Mouse (Mus musculus) adrenal gland, adult 2 months (tissue): Measurements from ENCODE around the gene Gm10644. TPM values are rescaled to one million over a fixed set of nuclear protein-coding genes. Genes with fewer than 3 reads are reported as not detected.
"Not testable (repeated sequence)": the region's sequence is repeated elsewhere in the genome, so short reads cannot be mapped to it uniquely, and the experiment has no call there.

ENCODE experiments used
- DNase-seq: peaks from one replicate; pipeline ENCODE4 v3.0.0; 2021
- long read RNA-seq: library from polyadenylated mRNA; stranded (forward); transcript quantifications from one replicate; pipeline ENCODE4 v2.0.0, GENCODE M21; 2021
- polyA plus RNA-seq: library from polyadenylated mRNA; depleted of rRNA; stranded (reverse); fragments of >200 nt; gene quantifications from 2 replicates; pipeline ENCODE4 v1.2.3, GENCODE M21; 2012; rRNA removed
- total RNA-seq, 2 experiments: library from RNA; stranded (reverse); gene quantifications; 2 replicates each; pipeline ENCODE4 v1.2.3; 2021

Gm10644 gene
- total RNA-seq (1 to 10 TPM; 1.7 to 1.9 TPM), polyA plus RNA-seq (2.5 and 3.7 TPM in 2 replicates)
- long read RNA-seq, partial matches to known transcripts: 1 of 5 reads
- long read RNA-seq, other reads (novel, unspliced or antisense): 3 of 5 reads

DNA sequence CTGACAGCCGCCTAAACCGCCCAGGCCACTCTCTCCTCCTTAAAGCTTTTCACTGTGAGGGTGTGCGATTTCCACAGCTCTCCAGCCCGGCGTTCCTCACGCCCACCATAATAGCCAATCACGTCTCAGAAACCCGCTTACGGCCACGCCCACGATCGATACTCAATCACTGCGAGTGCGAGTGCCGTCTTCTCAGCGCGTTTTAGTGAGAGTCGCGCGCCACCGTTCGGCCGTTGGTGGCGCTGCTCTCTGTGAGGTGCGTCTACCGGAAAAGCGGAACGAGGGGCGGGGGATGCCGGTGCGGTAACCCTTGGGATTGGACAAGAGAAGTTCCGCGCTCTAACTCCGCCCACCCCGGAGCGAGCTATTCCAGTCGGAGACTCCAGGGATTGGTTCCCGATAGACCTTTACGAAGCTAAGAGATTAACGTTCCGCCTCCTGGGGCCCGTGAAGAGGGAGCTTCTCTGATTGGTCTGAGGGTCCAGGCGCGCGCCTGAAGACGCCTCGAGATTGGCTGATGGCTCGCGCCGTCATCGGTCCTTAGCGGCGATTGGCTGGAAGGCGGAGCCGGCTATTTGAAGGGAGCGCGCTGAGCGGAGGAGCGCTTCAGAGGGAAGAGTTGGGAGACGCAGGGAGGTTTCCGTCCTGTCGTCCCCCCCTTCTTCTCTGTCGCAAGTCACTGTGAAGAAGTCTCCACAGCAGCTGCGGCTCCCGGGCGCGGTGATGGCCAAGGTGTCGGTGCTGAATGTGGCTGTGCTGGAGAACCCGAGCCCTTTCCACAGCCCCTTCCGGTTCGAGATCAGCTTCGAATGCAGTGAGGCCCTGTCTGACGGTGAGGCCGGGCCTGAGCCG, at the start of gene Gm10644, which contains the start of gene Asf1b:
TSS of gene Gm10644 (minus strand) at position 100 of the 852 bp plus-strand sequence.
TSS of gene Asf1b (plus strand) at position 402 of the 852 bp plus-strand sequence.
- DNase-seq: peak; percentile 99

DNA sequence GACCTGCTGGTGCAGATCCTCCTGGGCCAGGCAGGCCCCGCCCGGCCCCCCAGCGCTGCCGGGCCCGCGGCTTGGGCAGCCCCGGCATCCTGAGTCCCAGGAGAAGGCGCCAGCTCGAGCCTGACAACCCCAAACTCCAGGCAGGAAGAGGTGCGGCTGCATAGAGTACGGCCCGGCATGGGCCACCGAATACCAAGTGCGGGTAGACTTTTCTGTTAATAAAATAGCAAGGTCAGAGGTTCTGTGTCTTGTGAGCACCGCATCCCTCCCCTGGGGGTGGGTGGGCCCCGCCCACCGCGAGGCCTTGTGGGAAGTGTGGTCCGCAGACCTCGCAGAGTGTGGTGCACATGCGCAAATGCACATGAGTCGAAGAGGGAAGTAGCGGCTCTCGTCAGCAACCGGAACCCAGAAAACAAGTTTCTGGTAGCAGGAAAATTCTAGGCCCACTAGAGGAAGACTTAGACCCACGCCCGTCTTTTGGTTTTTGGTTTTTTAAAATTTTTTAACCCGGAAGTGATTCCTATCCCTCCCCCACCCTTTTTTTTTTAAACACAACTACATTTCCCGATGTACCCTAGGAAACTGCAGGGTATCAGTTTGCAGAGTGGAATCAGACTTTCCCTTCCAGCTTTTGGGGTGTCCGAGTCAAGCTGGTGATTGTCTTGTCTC, 49.7 kb upstream of the Gm10644 start:
- DNase-seq: peak; percentile 97

DNA sequence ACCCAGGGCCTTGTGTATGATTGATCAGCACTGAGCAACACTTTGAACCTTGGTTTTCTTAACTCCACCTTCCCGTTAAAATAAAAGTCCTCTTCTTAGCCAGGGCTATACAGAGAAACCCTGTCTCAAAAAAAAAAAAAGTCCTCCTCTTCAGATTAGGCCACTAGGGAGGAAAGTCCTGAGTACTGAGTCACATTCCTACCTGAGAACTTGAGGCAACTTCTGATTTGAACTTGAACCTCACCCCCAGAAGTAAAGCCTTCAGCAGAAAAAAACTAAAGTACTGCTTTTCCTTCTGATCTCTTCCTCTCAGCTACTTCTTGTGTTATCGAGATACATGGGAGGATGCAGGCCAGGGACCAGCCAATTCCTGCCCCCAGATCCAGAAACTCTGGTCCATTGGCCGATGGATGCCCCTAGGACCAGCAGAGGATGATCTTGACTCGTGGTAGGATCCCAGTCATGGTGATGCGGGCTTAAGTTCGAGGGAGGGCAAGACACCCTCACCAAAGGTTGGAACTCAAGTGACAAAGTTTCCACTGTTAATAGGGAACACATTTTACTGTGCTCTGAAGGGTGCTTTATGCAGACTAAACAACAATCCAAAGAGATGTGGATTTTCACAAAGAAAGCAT, 48.7 kb upstream of the Gm10644 start:
- DNase-seq: no peak

DNA sequence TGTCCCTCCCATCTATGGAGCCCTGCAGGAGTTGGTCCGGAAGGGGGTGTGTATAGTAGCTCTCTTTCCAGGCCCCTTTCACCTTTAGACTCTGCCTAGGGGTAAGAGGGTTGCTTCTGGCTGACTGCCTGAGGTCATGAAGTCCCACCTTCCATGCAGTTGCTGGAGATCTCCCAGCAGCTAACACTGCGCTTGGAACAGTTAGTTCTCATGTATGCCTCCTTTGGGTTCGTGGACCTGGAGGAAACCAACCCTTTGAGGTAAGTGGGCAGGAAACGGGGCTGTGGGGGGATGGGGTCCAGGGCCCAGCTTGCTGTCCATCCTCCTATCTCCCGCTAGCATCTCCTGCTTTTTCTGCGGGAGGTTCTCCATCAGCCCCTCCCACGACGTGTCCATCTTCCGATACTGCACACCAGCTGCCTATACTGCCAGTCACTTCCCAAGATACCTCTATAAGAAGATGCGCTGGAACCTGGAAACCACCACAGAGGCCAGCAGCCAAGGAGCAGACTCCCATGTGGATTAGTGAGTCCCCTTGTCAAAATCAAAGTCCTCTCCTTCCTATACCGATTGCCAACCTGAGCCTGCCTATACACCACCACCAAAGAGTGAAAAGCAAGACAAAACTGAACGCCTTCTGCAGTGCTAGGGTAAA, 48.1 kb upstream of the Gm10644 start:
- DNase-seq: no peak

DNA sequence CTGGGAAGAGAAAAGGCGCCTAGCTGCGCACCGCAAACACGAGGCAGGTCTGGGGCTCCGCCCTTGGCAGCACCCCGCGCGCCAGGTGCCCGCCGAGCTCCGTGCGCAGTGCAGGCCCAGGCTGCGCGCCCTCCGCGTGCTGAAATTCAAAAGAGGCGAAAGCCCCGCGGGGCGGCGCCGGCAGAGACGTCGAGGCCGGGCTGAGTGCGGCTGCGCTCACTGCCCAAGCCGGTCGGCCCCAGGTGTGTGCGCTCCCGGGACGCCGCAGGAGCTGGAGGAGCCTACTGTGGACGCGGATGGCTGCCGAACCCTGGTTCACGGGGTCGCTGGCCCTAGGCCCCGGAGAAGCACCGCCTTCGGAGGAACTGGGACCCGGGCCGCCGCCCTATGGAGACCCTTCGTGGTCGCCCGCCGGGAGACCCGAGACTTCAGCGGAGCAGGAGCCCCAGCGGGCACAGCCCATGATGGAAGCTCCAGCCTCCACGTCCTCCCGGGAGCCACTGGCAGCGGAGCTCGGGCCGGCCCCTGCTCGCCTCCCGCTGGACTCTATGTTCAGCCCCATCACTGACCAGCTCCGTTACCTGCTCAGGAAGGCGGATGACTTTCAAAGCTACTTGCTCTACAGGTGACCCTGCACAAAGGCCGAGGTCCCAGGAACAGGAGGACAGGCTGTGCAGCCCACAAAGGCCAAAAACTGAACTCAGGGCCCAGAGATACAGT, 46.4 kb upstream of the Gm10644 start, which contains the start of gene 1700067K01Rik:
TSS of gene 1700067K01Rik (plus strand) at position 222 of the 720 bp plus-strand sequence.
- DNase-seq: no peak

DNA sequence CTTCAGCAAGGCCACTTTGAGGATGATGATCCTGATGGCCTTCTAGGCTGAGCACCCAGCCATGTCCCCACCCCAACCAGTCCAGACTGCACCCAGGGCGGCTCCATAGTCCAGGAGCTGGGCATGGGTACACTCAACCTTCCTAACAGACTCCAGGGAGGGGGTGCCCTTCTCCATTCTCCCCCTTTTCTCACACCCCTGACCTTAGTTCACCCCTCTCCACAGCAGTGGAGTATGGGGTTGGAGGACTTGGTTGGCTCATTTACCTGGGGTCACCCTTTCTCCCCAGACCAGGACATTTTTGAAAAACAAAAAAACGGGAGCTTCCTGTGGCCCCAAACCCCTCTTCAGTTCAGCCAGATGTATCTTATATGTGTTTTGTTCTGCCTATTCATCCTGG, 44.8 kb upstream of the Gm10644 start:
- no peak for DNase-seq

DNA sequence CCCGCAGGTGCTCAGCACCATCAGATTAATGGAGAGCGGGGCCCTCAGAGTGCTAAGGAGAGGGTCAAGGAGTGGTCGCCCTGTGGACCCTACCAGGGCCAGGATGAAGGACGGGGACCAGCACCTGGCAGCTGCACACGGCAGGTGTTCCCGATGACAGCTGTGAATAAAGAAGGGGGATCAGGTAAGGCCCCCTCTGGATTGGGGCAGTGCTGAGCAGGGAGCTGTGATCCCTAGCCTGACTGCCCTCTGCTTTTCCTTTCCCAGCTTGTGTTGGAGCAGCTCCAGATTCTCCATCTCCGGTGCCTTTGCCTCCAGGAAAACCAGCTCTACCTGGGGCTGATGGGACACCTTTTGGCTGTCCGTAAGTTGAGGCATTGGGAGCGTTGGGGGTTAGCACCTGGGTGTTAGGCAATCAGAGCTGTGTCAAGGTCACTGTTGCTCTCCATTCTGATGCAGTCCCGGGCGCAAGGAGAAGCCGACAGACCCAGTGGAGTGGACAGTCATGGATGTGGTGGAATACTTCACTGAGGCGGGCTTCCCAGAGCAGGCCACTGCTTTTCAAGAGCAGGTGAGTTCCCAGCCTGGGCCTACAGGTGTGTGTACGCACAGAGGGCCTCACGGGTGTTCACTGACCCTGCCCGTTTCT, 44.2 kb upstream of the Gm10644 start:
- no peak for DNase-seq

DNA sequence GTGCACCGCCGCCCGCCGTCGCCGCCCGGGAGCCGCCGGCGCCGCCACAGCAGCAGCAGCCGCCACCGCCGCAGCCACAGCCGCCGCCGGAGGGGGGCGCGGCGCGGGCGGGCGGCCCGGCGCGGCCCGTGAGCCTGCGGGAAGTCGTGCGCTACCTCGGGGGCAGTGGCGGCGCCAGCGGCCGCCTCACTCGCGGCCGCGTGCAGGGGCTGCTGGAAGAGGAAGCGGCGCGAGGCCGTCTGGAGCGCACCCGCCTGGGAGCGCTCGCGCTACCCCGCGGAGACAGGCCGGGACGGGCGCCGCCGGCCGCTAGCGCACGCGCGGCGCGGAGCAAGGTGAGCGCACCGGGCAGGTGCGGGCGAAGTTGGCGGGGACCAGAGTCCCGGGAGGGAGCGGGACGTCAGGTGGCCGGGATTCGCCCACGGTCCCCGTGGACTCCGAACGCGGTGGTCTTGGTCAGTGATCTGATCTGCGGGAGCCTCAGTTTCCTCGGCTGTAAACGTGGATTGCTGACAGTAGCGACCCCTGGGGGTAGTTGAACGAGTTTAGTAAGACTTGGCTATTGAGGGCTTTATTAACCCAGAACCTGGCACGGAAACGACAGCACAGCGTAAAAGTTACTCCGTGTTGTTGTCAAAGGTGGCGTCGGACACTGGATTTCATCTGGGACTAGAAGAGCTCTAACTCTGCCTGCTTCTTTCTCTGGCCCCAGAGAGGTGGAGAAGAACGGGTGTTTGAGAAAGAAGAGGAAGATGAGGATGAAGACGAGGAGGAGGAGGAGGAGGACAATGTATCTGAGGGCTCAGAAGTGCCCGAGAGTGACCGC, 43.4 kb upstream of the Gm10644 start:
- DNase-seq: peak; percentile 72

DNA sequence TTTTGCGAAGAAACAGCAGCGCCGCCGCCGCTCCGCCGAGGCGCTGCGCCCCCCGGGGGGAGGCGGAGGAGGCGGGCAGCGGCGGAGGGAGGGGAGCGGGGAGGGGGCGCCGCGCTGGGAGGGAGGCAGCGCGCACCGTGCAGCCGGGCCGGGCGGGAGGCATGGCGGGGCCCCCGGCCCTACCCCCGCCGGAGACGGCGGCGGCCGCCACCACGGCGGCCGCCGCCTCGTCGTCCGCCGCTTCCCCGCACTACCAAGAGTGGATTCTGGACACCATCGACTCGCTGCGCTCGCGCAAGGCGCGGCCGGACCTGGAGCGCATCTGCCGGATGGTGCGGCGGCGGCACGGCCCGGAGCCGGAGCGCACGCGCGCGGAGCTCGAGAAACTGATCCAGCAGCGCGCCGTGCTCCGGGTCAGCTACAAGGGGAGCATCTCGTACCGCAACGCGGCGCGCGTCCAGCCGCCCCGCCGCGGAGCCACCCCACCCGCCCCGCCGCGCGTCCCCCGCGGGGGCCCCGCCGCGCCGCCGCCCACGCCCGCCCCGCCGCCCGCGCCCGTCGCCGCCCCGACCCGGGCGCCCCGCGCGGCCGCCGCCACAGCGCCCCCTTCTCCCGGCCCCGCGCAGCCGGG, 42.6 kb upstream of the Gm10644 start, which contains the start of gene Samd1:
TSS of gene Samd1 (plus strand) at position 162 of the 631 bp plus-strand sequence.
- DNase-seq: peak; percentile 70

DNA sequence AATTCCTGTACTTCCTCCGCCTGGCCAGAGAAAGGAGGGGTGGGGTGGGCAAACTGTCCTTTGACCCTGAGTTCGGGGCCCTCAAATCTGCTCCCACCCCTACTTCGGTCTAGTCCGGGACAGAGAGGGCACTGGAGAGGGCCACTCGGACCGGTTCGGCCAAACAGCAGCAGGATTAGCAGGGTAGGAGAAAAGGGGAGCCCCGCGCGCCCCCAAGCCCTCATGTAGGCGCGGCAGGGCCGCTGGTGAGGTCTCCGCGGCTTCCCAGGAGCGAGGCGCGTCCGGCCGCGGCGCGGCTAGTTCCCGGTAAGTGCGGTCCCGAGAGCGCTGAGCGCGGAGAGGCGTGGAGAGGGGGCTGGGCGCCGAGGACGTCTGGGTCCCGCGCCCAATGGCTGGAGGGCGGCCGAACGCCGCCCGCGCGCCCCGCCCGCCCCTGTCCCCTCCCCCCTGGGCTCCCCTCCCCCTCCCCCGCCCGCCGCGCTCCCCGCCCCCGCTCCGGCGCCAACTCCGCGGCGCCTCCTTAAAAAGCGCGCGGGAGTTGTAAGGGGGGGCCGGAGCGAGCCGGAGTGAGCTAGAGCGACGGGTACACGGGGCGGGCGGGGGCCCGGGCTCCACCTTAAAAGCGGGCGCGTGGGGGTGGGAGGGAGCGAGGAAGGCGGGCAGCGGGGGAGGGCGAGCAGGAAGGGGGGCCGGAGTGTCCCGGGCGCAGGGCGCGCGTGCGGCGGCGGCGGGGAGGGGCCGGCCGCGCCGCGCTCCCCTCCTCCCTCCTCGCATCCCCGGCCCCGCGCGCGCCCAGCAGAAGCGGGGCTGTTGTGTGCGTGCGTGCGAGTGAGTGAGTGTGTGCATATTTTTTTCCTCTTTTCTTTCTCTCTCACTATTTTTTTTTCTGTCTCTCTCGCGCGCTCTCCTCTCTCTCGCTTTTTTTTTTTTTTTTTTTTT, 41.8 kb upstream of the Gm10644 start:
- DNase-seq: peak; percentile 95

DNA sequence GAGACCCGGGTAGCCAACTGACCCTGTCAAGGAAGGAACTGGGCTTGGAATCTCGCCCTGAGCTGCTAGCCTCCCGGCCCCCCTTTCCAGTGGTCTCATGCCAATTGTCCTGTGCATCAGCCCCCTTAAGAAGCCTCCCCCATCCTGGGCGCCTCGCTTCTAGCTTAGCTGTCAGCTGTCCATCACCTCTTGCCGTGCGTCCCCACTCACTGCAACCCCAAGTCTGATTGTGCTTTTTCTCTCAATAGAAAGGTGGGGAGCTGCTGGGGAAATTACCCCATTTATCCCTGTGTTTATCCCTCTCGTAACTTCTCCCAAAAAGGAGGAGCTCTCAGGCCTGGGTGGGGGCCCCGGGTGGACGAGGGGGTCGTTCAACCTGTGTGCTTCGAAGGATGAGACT, 41.0 kb upstream of the Gm10644 start:
- no peak for DNase-seq

DNA sequence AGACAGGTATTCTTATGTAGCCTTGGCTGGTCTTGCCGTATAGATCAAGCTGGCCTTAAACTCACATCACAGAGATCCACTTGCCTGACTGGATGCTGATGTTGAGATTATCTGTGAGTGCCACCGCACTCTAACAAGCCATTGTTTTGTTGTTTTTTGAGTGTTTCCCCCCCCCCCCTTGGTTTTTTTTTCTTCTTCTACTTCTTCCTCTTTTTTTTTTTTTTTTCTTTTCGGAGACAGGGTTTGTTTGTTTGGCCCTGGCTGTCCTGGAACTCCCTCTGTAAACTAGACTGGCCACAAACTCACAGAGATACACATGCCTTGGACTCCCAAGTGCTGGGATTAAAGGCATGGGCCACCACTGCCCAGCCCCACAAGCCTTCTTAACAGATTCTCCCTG, 39.0 kb upstream of the Gm10644 start:
- DNase-seq: no peak

DNA sequence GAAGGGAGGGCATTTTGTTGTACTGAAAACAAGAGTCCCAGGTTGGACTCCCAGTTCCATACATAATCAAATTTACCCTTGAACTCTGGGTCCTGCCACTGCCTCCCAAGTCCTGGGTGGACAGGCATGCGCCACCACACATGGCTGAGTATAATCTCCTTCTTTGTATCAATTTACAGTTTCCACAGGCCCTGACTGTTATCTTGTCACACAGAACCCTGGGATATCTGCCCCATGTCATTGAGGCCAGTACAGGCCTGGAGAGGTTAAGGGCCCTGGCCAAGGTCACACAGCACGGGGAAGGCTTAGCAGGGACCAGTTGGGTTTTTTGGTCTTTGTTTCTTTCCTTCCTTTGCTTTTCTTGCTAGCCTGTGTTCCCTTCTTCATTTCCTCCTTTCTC, 37.5 kb upstream of the Gm10644 start:
- DNase-seq: no peak

DNA sequence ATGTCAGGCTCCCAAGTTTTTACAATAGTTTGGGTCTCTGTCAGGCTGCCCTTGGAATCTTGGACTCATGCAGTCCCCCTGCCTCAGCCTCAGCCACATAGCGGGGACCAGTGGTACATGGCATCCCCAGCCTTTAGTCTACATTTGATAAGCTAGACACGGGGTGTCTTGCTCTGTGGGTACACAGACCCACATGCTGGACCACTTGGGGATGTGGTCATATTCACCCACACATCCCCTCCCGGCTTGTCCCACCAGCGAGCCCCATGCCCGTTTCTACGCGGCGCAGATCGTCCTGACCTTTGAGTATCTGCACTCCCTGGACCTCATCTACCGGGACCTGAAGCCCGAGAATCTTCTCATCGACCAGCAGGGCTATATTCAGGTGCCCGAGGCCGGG, 35.2 kb upstream of the Gm10644 start:
- DNase-seq: no peak

DNA sequence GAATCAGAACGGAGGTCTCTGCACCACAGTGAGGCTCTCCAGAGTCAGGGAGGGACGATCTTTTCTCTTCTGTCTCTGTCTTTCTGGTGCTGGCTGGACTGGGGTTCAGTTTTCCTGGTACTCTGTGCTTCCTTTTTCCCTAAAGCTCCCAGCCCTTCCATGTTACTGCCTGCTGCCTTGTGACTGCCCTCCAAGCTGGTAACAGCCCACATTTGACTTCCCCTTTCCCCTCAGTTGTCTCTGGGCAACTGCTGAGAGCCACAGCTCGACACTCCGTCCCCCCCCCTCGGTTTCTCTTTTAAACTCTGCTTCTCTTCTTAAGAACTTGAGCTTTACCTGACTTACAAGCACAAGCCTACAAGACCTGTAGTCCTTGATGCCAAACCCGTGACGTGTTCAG, 34.2 kb upstream of the Gm10644 start:
- no peak for DNase-seq

DNA sequence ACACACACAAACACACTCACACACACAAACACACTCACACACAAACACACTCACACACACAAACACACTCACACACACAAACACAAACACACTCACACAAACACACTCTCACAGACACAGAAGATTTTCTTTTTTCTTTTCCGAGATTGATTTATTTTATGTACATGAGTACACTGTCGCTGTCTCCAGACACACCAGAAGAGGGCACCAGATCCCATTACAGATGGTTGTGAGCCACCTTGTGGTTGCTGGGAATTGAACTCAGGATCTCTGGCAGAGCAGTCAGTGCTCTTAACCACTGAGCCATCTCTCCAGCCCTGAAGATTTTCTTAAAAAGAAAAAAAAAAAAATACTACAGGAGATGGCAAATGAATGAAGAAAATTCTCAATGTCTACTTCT, 28.2 kb upstream of the Gm10644 start:
- not testable (repeated sequence) for DNase-seq

DNA sequence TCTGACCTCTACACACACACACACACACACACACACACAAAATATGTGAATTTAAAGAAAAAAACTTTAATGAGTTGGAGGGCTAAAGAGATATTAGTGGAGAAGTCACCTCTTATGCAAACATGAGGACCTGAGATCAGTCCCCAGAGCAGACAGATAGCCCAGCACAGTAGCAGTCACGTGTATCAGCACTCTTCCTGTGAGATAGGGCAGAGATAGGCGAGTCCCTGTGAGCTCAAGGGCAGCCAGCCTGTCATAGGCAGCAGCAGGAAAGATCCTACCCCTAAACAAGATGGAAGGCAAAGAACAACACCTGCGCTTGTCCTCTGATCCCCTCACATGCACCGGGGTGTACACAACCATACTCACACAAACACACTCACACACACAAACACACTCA, 27.4 kb upstream of the Gm10644 start:
- no peak for DNase-seq

DNA sequence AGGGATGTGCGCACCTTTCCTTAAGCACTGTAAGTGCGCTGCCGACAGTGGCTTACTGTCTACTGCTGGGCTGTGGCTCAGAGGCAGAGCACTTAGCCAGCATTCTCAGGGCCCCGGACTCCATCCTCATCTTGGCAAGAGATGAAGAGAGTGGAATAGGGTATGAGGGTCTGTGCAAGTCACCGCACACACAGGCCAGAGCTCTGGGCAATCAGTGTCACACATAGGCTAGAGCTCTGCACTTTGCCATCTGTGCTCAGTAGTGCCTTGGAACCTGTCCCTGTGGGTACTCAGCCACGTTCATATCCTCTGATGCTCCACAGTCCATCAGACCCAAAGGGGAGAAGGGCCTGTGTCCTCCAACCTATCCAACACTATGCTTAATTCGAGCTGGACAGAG, 26.5 kb upstream of the Gm10644 start:
- DNase-seq: no peak
